Mouse (Mus musculus) erythroblast, embryonic 14.5 days (primary cell): ENCODE data around the gene Fbp1. TPM values are rescaled to one million over a fixed set of nuclear protein-coding genes. Genes with fewer than 3 reads are reported as not detected.
"Not testable (repeated sequence)": the region's sequence is repeated elsewhere in the genome, so short reads cannot be mapped to it uniquely, and the experiment has no call there.

ENCODE experiments used
- H3K27me3 ChIP-seq: 2 replicates; pipeline ENCODE4 v1.6.1; 2012; ENCODE audit warnings: inconsistent platforms; ENCODE audit not compliant: control insufficient read depth
- H3K36me3 ChIP-seq: 2 replicates; pipeline ENCODE4 v1.6.1; 2012; ENCODE audit warnings: mild to moderate bottlenecking, inconsistent platforms; ENCODE audit not compliant: control insufficient read depth
- H3K4me1 ChIP-seq: 2 replicates; pipeline ENCODE4 v1.6.1; 2012; ENCODE audit warnings: inconsistent platforms; ENCODE audit not compliant: control insufficient read depth
- H3K4me3 ChIP-seq: replicated peaks from 2 replicates; pipeline ENCODE3; 2012; ENCODE audit warnings: moderate library complexity, mild to moderate bottlenecking, inconsistent platforms
- H3K9me3 ChIP-seq: 2 replicates; pipeline ENCODE4 v1.6.1; 2012; ENCODE audit warnings: low read length, inconsistent platforms, mixed read lengths; ENCODE audit not compliant: control insufficient read depth
- GATA1 ChIP-seq: IDR thresholded peaks from 2 replicates; pipeline ENCODE4 v1.6.1; 2012; ENCODE audit warnings: low read length, inconsistent platforms, mixed read lengths
- TAL1 ChIP-seq: IDR thresholded peaks from 3 replicates; pipeline ENCODE4 v1.6.1; 2012; ENCODE audit warnings: low read length, inconsistent platforms, mixed read lengths
- polyA plus RNA-seq: library from polyadenylated mRNA; stranded (reverse); fragments of >175 nt; gene quantifications from 2 replicates; pipeline ENCODE4 v1.2.3, GENCODE M21; 2012

Gene Fbp1
- polyA plus RNA-seq, 1 experiment, result not detected

DNA sequence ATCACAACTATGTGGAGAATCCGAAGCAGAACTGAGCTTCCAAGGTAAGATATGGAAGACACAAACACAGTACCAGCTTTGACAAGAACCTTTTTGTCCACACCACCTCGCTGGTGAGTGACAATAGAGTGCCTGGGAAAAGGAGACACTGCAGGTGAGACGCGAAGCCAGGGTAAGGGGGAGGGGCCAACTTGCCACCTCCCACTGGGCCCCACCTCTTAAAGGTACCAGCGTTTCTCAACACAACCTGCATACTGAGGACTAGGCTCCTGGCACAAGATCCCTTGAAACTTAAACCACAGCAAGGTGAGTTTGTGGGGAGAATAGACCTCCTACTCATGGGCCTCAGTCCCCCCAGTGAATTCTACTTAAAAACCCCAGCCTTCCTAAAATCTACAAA is 10.8 kb downstream of the Fbp1 start:
- TF ChIP-seq TAL1, result no peak
- TF ChIP-seq GATA1, result no peak
- Histone ChIP-seq H3K9me3 (no peaks in the 10 kb centered on the region), H3K27me3 (no peaks in the 10 kb centered on the region), H3K36me3 (no peaks in the 10 kb centered on the region), H3K4me3 (no peak overlapping the region), H3K4me1 (no peaks in the 10 kb centered on the region)

DNA sequence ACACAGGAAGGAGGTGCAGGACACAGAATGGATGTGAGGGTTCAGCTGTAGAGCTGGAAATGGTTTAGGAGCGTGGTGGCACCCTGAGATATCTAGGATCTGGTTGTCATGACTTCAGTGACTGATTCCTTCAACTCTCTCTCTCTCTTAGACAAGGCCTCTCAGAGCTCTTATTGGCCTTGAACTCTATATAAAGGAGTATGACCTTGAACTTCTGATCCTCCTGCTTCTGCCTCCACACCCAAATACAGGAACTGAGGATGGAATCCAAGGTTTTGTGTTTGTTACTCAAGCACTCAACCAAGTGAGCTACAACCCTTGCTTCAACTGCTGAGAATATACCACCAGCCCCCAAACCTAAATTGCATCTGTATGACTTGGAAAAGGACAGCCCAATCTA is 12.0 kb downstream of the Fbp1 start:
- TF ChIP-seq GATA1 (no peak), TAL1 (no peak)

GRCm38 (mm10) chr13:62872252-62872651 is 15.8 kb downstream of the Fbp1 start:
- Histone ChIP-seq H3K36me3 (no peaks in the 10 kb centered on the region), H3K9me3 (no peaks in the 10 kb centered on the region), H3K4me3 (no peak overlapping the region), H3K4me1 (no peaks in the 10 kb centered on the region), H3K27me3 (no peaks in the 10 kb centered on the region)
- no peak for TF ChIP-seq TAL1
- no peak for TF ChIP-seq GATA1

More for the DNA sequence above, 12.0 kb downstream of the Fbp1 start:
- Histone ChIP-seq H3K27me3 (no peaks in the 10 kb centered on the region), H3K4me3 (no peak overlapping the region), H3K36me3 (no peaks in the 10 kb centered on the region), H3K9me3 (no peaks in the 10 kb centered on the region), H3K4me1 (no peaks in the 10 kb centered on the region)

GRCm38 (mm10) chr13:62870605-62871004 is 17.5 kb downstream of the Fbp1 start:
- Histone ChIP-seq H3K4me1 (no peaks in the 10 kb centered on the region), H3K4me3 (no peak overlapping the region), H3K9me3 (no peaks in the 10 kb centered on the region), H3K36me3 (no peaks in the 10 kb centered on the region), H3K27me3 (no peaks in the 10 kb centered on the region)
- TF ChIP-seq GATA1 (no peak), TAL1 (no peak)

GRCm38 (mm10) chr13:62866817-62867216 is 21.3 kb downstream of the Fbp1 start:
- no peaks in the 10 kb centered on the region for H3K4me1 ChIP-seq
- no peaks in the 10 kb centered on the region for H3K9me3 ChIP-seq
- no peaks in the 10 kb centered on the region for H3K27me3 ChIP-seq
- TF ChIP-seq GATA1 (no peak), TAL1 (no peak)
- no peaks in the 10 kb centered on the region for H3K36me3 ChIP-seq
- no peak overlapping the region for H3K4me3 ChIP-seq

DNA sequence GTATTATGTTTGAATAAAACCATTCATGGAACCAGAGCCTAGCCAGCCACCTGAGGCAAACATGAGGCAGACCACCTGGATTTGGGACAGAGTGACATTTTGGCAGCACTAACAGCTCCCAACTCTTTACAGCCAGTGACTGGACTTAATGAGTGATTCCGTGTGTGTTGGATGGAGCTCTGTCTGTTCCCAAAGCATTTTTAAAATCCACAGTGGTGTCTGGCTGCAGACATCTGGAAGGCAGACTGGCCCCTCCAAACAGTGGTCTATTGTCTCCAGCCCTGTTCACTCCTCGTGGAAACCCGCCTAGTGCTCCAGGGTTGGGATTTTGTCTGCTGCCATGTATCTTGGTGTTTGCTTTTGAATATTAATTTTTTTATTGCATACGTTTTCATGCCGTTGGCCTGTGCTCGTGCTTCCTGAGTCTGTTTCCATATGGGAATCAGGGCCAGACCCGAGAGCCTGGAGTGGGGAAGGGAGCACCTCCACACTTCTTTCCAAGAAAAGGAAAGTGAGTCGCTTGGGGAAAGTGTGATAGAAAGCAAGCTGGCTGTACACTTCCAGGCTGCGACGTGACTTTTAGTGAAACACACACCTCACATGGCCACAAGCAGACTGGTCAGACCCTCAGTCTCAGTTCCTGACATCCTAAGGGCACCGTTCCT is 22.3 kb downstream of the Fbp1 start:
- no peak overlapping the region for H3K4me3 ChIP-seq
- no peaks in the 10 kb centered on the region for H3K27me3 ChIP-seq
- H3K4me1 ChIP-seq, result no peaks in the 10 kb centered on the region
- TF ChIP-seq TAL1, result no peak
- no peak for TF ChIP-seq GATA1
- no peaks in the 10 kb centered on the region for H3K36me3 ChIP-seq
- no peaks in the 10 kb centered on the region for H3K9me3 ChIP-seq

GRCm38 (mm10) chr13:62863771-62864170 is 24.3 kb downstream of the Fbp1 start:
- Histone ChIP-seq H3K27me3 (no peaks in the 10 kb centered on the region), H3K4me1 (no peaks in the 10 kb centered on the region), H3K9me3 (no peaks in the 10 kb centered on the region), H3K4me3 (no peak overlapping the region), H3K36me3 (no peaks in the 10 kb centered on the region)
- TF ChIP-seq GATA1, result no peak
- TF ChIP-seq TAL1, result no peak

DNA sequence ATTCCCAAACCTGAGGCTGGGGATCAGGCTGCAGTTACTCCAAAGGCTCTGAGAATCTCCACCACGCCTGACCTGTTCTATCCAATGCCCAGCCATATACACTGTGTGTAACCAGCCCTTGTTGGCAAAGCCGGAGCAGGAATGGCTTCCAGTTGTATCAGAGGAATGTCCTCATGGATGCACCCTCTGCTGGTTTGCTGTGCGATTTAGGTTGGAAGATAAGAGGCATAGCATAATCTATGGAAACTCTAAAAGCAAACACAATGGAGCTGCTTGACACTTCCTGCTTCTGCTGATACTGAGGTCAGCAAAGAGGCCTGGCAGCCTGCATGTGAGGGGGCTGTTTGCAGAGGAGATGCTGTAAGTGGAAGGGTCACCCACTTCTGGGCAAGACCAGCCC is 25.2 kb downstream of the Fbp1 start:
- no peaks in the 10 kb centered on the region for H3K27me3 ChIP-seq
- H3K4me1 ChIP-seq, result no peaks in the 10 kb centered on the region
- no peak for TF ChIP-seq GATA1
- no peak overlapping the region for H3K4me3 ChIP-seq
- no peaks in the 10 kb centered on the region for H3K36me3 ChIP-seq
- H3K9me3 ChIP-seq, result no peaks in the 10 kb centered on the region

DNA sequence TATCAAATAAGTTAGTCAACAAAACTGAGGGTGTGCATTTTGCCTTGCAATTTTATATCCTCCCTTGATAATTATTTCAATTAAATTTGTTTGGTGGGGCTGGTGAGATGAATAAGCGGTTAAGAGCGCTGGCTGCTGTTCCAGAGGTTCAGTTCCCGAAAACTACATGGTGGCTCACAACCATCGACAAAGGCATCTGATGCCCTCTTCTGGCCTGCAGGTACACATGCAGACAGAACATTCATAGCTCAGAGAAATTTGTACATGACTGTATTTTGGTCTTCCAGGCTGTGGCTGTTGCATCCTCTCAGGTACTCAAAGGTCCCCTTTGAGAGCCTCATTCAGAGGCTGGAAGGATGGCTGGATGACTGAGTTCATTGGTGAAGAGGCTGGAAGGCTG is 28.0 kb downstream of the Fbp1 start:
- TF ChIP-seq TAL1, result no peak
- TF ChIP-seq GATA1, result no peak

GRCm38 (mm10) chr13:62859251-62859650 is 28.8 kb downstream of the Fbp1 start:
- not testable (repeated sequence) for H3K4me1 ChIP-seq, H3K27me3 ChIP-seq, H3K9me3 ChIP-seq, H3K4me3 ChIP-seq, H3K36me3 ChIP-seq

More for the DNA sequence above, 28.0 kb downstream of the Fbp1 start:
- Histone ChIP-seq H3K4me3 (no peak overlapping the region), H3K36me3 (no peaks in the 10 kb centered on the region), H3K27me3 (no peaks in the 10 kb centered on the region), H3K9me3 (no peaks in the 10 kb centered on the region), H3K4me1 (peaks cover 8% of the 10 kb centered on the region)
